Mouse (Mus musculus) lung, embryonic 15.5 days (tissue): ENCODE measurements around the gene Twsg1. TPM values are rescaled to one million over a fixed set of nuclear protein-coding genes. Genes with fewer than 3 reads are reported as not detected.

Experiments
- ATAC-seq: fragments of 200-750 bp; cut with Nextera tagmentation; 2 replicates; pipeline ENCODE4 v1.8.0; 2017; ENCODE audit warnings: moderate number of reproducible peaks, borderline replicate concordance; ENCODE audit not compliant: low FRiP score, low TSS enrichment; ENCODE audit errors: extremely low read depth
- H3K27ac ChIP-seq: fragments of 300-500 bp; sonication (generic); 2 replicates; pipeline ENCODE4 v1.5.1; 2015; ENCODE audit warnings: moderate library complexity, mild to moderate bottlenecking, inconsistent platforms
- H3K27me3 ChIP-seq: fragments of 300-500 bp; sonication (generic); 2 replicates; pipeline ENCODE4 v1.6.1; 2015; ENCODE audit warnings: inconsistent platforms
- H3K36me3 ChIP-seq: fragments of 300-500 bp; sonication (generic); 2 replicates; pipeline ENCODE4 v1.6.1; 2015; ENCODE audit warnings: inconsistent platforms
- H3K4me1 ChIP-seq: fragments of 300-500 bp; sonication (generic); 2 replicates; pipeline ENCODE4 v1.6.1; 2015; ENCODE audit warnings: inconsistent platforms
- H3K4me2 ChIP-seq: fragments of 300-500 bp; sonication (generic); 2 replicates; pipeline ENCODE4 v1.6.1; 2015; ENCODE audit warnings: inconsistent platforms, mild to moderate bottlenecking, moderate library complexity
- H3K4me3 ChIP-seq: fragments of 300-500 bp; sonication (generic); 2 replicates; pipeline ENCODE4 v1.5.1; 2015; ENCODE audit warnings: mild to moderate bottlenecking, inconsistent platforms
- H3K9ac ChIP-seq: fragments of 300-500 bp; sonication (generic); 2 replicates; pipeline ENCODE4 v1.6.1; 2015; ENCODE audit warnings: inconsistent platforms
- H3K9me3 ChIP-seq: fragments of 300-500 bp; sonication (generic); 2 replicates; pipeline ENCODE4 v1.6.1; 2016; ENCODE audit warnings: inconsistent platforms
- WGBS: fragments of 180-500 bp; shearing (Covaris S2); methylation state at CpG from one replicate; pipeline ENCODE4 v1.1.7; 2015; 5-methylcytosine and 5-hydroxymethylcytosine counted together
- polyA plus RNA-seq: library from polyadenylated mRNA; unstranded; fragments of >200 nt; fragmentation: Nextera tagmentation; extraction: Ambion mirVana; gene quantifications from 2 replicates; pipeline ENCODE4 v1.2.1, GENCODE M21; 2015

The Twsg1 gene
- polyA plus RNA-seq, 1 experiment from 2014 or later, result 130 TPM

GRCm38 (mm10) chr17:65884691-65885397 is 66.2 kb downstream of the Twsg1 start:
- under 1% methylated on average over 67 of the region's 67 CpGs for WGBS
- ATAC-seq, result peak; percentile 99
- Histone ChIP-seq H3K27me3 (no peaks in the 10 kb centered on the region), H3K4me1 (peaks cover 38% of the 10 kb centered on the region), H3K4me3 (peak overlapping the region; percentile 99), H3K9me3 (no peaks in the 10 kb centered on the region), H3K4me2 (peak overlapping the region; percentile 97), H3K27ac (peak overlapping the region; percentile 99), H3K9ac (peak overlapping the region; percentile 87), H3K36me3 (no peaks in the 10 kb centered on the region)

DNA sequence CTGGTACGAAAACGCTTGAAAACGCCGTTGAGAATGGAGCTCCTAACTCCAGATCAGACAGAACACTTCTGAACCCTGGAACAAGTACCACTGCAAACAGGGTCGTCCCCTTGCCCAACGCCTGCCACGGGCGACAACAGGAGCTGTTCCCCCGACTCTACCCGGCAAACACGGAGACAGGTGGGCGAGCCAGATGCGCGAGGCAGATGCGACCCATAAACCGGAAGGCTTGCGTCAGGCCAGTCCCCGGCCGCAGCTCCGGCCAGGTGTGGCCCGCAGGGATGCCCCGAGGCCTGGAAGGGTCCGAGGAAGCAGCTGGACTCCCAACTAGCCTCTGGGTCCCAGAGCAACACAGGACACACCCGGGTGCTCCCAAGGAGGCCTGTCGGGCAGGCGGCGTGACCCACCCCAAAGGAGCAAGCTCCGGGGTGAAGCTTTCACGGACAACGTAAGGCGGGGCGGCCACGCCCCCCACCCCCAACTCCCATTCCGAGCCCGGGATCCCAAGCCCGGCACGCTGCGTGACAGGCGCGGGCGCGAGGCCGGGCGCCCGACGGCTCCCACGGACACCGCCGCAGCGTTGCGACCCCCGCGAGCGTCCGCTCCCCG is 66.9 kb downstream of the Twsg1 start:
- H3K4me1 ChIP-seq, result peaks cover 38% of the 10 kb centered on the region
- no peaks in the 10 kb centered on the region for H3K9me3 ChIP-seq
- no peaks in the 10 kb centered on the region for H3K27me3 ChIP-seq
- peak overlapping the region; percentile 87 for H3K9ac ChIP-seq
- H3K36me3 ChIP-seq, result no peaks in the 10 kb centered on the region
- peak overlapping the region; percentile 97 for H3K4me2 ChIP-seq
- peak overlapping the region; percentile 99 for H3K27ac ChIP-seq
- peak overlapping the region; percentile 99 for H3K4me3 ChIP-seq
- ATAC-seq, result peak; percentile 20
- WGBS, result under 1% methylated on average over 55 of the region's 56 CpGs

GRCm38 (mm10) chr17:65877026-65877425 is 74.0 kb downstream of the Twsg1 start:
- Histone ChIP-seq H3K36me3 (no peaks in the 10 kb centered on the region), H3K27me3 (no peaks in the 10 kb centered on the region), H3K4me2 (no peak overlapping the region), H3K4me3 (no peak overlapping the region), H3K4me1 (peaks cover 11% of the 10 kb centered on the region), H3K27ac (no peak overlapping the region), H3K9ac (no peak overlapping the region), H3K9me3 (no peaks in the 10 kb centered on the region)
- 61% methylated on average over 6 of the region's 6 CpGs for WGBS
- ATAC-seq, result no peak

DNA sequence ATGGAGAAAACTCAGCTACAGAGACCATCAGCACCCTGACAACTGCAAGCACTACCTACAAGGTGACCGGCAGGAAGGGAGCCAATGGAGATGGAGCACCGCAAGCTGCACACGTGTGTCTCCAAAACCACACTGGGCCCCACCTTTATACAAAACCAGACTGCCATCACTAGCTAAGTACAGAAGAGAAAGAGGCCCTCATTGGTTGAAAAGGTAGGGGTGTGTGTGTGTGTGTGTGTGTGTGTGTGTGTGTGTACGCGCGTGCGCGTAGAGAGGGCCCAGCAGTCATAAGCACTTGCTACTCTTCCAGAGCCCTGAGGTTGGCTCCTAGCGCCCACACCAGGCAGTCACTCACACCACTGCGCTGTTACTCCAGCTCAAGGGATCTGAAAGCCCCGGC is 77.2 kb downstream of the Twsg1 start:
- no peak overlapping the region for H3K27ac ChIP-seq
- H3K4me3 ChIP-seq, result no peak overlapping the region
- no peak overlapping the region for H3K9ac ChIP-seq
- H3K27me3 ChIP-seq, result no peaks in the 10 kb centered on the region
- no peaks in the 10 kb centered on the region; the same call in 1 of the 2 replicates for H3K9me3 ChIP-seq
- H3K36me3 ChIP-seq, result no peaks in the 10 kb centered on the region
- H3K4me1 ChIP-seq, result peaks cover 11% of the 10 kb centered on the region
- ATAC-seq, result no peak
- no peak overlapping the region for H3K4me2 ChIP-seq
- 89% methylated on average over 11 of the region's 11 CpGs for WGBS

- Histone ChIP-seq H3K4me2 (no peak overlapping the region), H3K4me1 (peaks cover 11% of the 10 kb centered on the region), H3K4me3 (no peak overlapping the region), H3K36me3 (no peaks in the 10 kb centered on the region), H3K27ac (no peak overlapping the region), H3K27me3 (no peaks in the 10 kb centered on the region), H3K9ac (no peak overlapping the region), H3K9me3 (no peaks in the 10 kb centered on the region; the same call in 1 of the 2 replicates)
- 81% methylated on average over 4 of the region's 4 CpGs for WGBS
- no peak for ATAC-seq
These were observed 77.9 kb downstream of the Twsg1 start for GRCm38 (mm10) chr17:65873156-65873555.

GRCm38 (mm10) chr17:65872652-65873051 is 78.4 kb downstream of the Twsg1 start:
- no peaks in the 10 kb centered on the region for H3K36me3 ChIP-seq
- peaks cover 11% of the 10 kb centered on the region for H3K4me1 ChIP-seq
- ATAC-seq, result peak; percentile 51; the same call in 1 of the 2 replicates
- no peaks in the 10 kb centered on the region; the same call in 1 of the 2 replicates for H3K9me3 ChIP-seq
- H3K4me2 ChIP-seq, result no peak overlapping the region
- H3K27me3 ChIP-seq, result no peaks in the 10 kb centered on the region
- no peak overlapping the region for H3K9ac ChIP-seq
- 37% methylated on average over 6 of the region's 6 CpGs for WGBS
- no peak overlapping the region for H3K27ac ChIP-seq
- H3K4me3 ChIP-seq, result no peak overlapping the region

DNA sequence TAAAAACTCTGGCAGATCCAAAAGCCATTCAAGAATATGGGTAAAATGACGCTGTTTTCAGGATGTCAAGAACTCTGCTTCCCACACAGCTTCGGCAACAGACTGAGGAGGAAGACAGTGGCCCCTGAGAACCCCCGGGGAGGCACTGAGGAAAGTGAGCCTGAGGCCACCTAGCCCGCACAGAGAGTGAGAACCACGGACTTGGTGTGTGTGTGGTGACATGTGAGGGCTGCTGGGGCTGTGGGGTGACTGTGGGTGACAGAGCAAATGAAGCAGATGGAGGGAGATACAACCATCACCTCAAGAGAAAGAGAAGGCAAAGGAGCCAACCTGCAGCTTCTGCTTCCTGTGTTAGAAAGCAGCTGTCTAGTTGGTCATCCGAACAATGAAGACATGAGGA is 79.0 kb downstream of the Twsg1 start:
- Histone ChIP-seq H3K4me1 (peaks cover 11% of the 10 kb centered on the region), H3K9me3 (no peaks in the 10 kb centered on the region; the same call in 1 of the 2 replicates), H3K27ac (peak overlapping the region; percentile 39; the same call in 1 of the 2 replicates), H3K27me3 (no peaks in the 10 kb centered on the region), H3K36me3 (no peaks in the 10 kb centered on the region), H3K4me3 (no peak overlapping the region), H3K9ac (0 out of 2 replicates have a peak overlapping the region, but pooled peaks have one; percentile 5), H3K4me2 (no peak overlapping the region)
- WGBS, result 45% methylated on average over 6 of the region's 6 CpGs
- no peak for ATAC-seq

Other genes with a start within 250 kb of the Twsg1 start
- gene Rab31, start 178.5 kb downstream of the Twsg1 start, polyA plus RNA-seq, result 36.3 and 36.7 TPM in 2 replicates
- 42.2 and 42.8 TPM in 2 replicates for gene Ppp4r1, start 168.7 kb downstream of the Twsg1 start, polyA plus RNA-seq
- 74.2 and 81.9 TPM in 2 replicates for gene Ralbp1, start 65.4 kb downstream of the Twsg1 start, polyA plus RNA-seq
- 15.5 and 18.5 TPM in 2 replicates for gene Ankrd12, start 125.9 kb upstream of the Twsg1 start, polyA plus RNA-seq
- gene Ndufv2, start 150.3 kb upstream of the Twsg1 start, polyA plus RNA-seq, result 306 and 313 TPM in 2 replicates
- gene Washc1, start 160.3 kb upstream of the Twsg1 start, polyA plus RNA-seq, result 36.8 and 37.4 TPM in 2 replicates
- 22.6 and 28.7 TPM in 2 replicates for gene Ddx11, start 172.3 kb upstream of the Twsg1 start, polyA plus RNA-seq